Mouse (Mus musculus) heart, postnatal 14 days (tissue): ENCODE data around the gene Kcnh7. TPM values are rescaled to one million over a fixed set of nuclear protein-coding genes. Genes with fewer than 3 reads are reported as not detected.

Experiments used
- DNase-seq, 2 experiments: peaks; one replicate each; pipeline ENCODE4 v3.0.0; 2021 to 2022
- intact Hi-C: fragments of 180-260 bp; cut with DNase I; formaldehyde crosslinking; loops from one replicate; pipeline ENCODE4 v1.15.1; 2025
- total RNA-seq, 2 experiments: library from RNA; stranded (reverse); gene quantifications; 2 replicates each; pipeline ENCODE4 v1.2.3; 2021

Kcnh7 gene
- total RNA-seq, 2 experiments from 2014 or later, result 0.10 to 0.26 TPM

GRCm38 (mm10) chr2:62654519-62655338 is 529.4 kb downstream of the Kcnh7 start:
- intact Hi-C loops, result no loop called here
- peak; percentile 45 to 61 for DNase-seq

- intact Hi-C loops, result no loop called here
- DNase-seq, result no peak
Observed at GRCm38 (mm10) chr2:62652466-62652865, 531.6 kb downstream of the Kcnh7 start.

GRCm38 (mm10) chr2:62651890-62652289 is 532.2 kb downstream of the Kcnh7 start:
- DNase-seq, result no peak
- intact Hi-C loops, result no loop called here

GRCm38 (mm10) chr2:62646671-62647289 is 537.3 kb downstream of the Kcnh7 start:
- DNase-seq, result peak in 1 of 2 experiments; percentile 28
- intact Hi-C loops, result no loop called here

- peak; percentile 60 to 69 for DNase-seq
- intact Hi-C loops, result no loop called here
Observed at GRCm38 (mm10) chr2:62646014-62646645, 538.0 kb downstream of the Kcnh7 start, which contains the start of gene Ifih1. Ifih1 (minus strand) TSS chr2:62646255.

- intact Hi-C loops, result no loop called here
- peak; percentile 13 to 20 for DNase-seq
Observed at GRCm38 (mm10) chr2:62645475-62645874, 538.6 kb downstream of the Kcnh7 start.

GRCm38 (mm10) chr2:62644891-62645290 is 539.2 kb downstream of the Kcnh7 start:
- DNase-seq, result no peak
- intact Hi-C loops, result no loop called here
